Mouse (Mus musculus) T-cell, adult 2 months (primary cell): ENCODE measurements around the gene Otulin.

ENCODE experiments used
- DNase-seq: peaks from one replicate; pipeline ENCODE4 v3.0.0; 2022; ENCODE audit warnings: low spot score

Otulin gene

GRCm38 (mm10) chr15:27549878-27550277 lies 80.6 kb downstream of the Otulin start:
- no peak for DNase-seq

- DNase-seq, result no peak
These were observed 81.4 kb downstream of the Otulin start for GRCm38 (mm10) chr15:27549071-27549470.

- DNase-seq, result no peak
These were observed 82.4 kb downstream of the Otulin start for GRCm38 (mm10) chr15:27548110-27548509.

- no peak for DNase-seq
These were observed 85.3 kb downstream of the Otulin start for GRCm38 (mm10) chr15:27545203-27545602.

- no peak for DNase-seq
These were observed 90.7 kb downstream of the Otulin start for GRCm38 (mm10) chr15:27539745-27540144.

- no peak for DNase-seq
These were observed 92.8 kb downstream of the Otulin start for GRCm38 (mm10) chr15:27537519-27538223.

- DNase-seq, result no peak
These were observed 93.7 kb downstream of the Otulin start for GRCm38 (mm10) chr15:27536771-27537170.

GRCm38 (mm10) chr15:27536186-27536585 lies 94.3 kb downstream of the Otulin start:
- no peak for DNase-seq

GRCm38 (mm10) chr15:27535681-27536080 lies 94.8 kb downstream of the Otulin start:
- no peak for DNase-seq

GRCm38 (mm10) chr15:27533036-27533435 lies 97.5 kb downstream of the Otulin start:
- no peak for DNase-seq

GRCm38 (mm10) chr15:27530023-27530422 lies 100.5 kb downstream of the Otulin start:
- no peak for DNase-seq

GRCm38 (mm10) chr15:27528896-27529295 lies 101.6 kb downstream of the Otulin start:
- no peak for DNase-seq

- DNase-seq, result no peak
These were observed 105.1 kb downstream of the Otulin start for GRCm38 (mm10) chr15:27525233-27526005.

GRCm38 (mm10) chr15:27519857-27520256 lies 110.6 kb downstream of the Otulin start:
- DNase-seq, result no peak

- peak; percentile 22 for DNase-seq
These were observed 112.5 kb downstream of the Otulin start for GRCm38 (mm10) chr15:27518026-27518425.

GRCm38 (mm10) chr15:27516927-27517326 lies 113.6 kb downstream of the Otulin start:
- DNase-seq, result no peak

GRCm38 (mm10) chr15:27508982-27509381 lies 121.5 kb downstream of the Otulin start:
- no peak for DNase-seq

- no peak for DNase-seq
These were observed 122.3 kb downstream of the Otulin start for GRCm38 (mm10) chr15:27508169-27508568.

GRCm38 (mm10) chr15:27506893-27507596 lies 123.4 kb downstream of the Otulin start:
- DNase-seq, result no peak

GRCm38 (mm10) chr15:27506127-27506886 lies 124.2 kb downstream of the Otulin start:
- no peak for DNase-seq

- DNase-seq, result no peak
These were observed 126.4 kb downstream of the Otulin start for GRCm38 (mm10) chr15:27503801-27504730.
